Mouse (Mus musculus) left cerebral cortex, postnatal 4 days (tissue): ENCODE results near the gene Hnrnpk. TPM values are rescaled to one million over a fixed set of nuclear protein-coding genes. Genes with fewer than 3 reads are reported as not detected.
"Not testable (repeated sequence)": the region's sequence is repeated elsewhere in the genome, so short reads cannot be mapped to it uniquely, and the experiment has no call there.

Experiments
- DNase-seq: peaks from one replicate; pipeline ENCODE4 v3.0.0-alpha.2; 2022
- intact Hi-C: fragments of 180-260 bp; cut with DNase I; formaldehyde crosslinking; loops from one replicate; pipeline ENCODE4 v1.15.1; 2025
- total RNA-seq, 2 experiments: library from RNA; stranded (reverse); gene quantifications; 2 replicates each; pipeline ENCODE4 v1.2.3; 2021

Hnrnpk gene
- total RNA-seq, 2 experiments from 2014 or later, result 907 to 963 TPM

GRCm38 (mm10) chr13:58394392-58394791, 8.8 kb downstream of the Hnrnpk start:
- intact Hi-C loops, DNase-seq: not testable (repeated sequence)

GRCm38 (mm10) chr13:58389324-58389951, 13.7 kb downstream of the Hnrnpk start:
- intact Hi-C loops, result loop anchor here (5.0 to 10.0 kb wide), 2 partner anchors 102 to 235 kb away; partner anchors contain the start of gene Idnk
- no peak for DNase-seq

- intact Hi-C loops, result loop anchor here (5.0 to 10.0 kb wide), 2 partner anchors 101 to 234 kb away; partner anchors contain the start of gene Idnk
- DNase-seq, result no peak
Observed at GRCm38 (mm10) chr13:58388379-58388778, 14.8 kb downstream of the Hnrnpk start.

- peak; percentile 68 for DNase-seq
- intact Hi-C loops, result loop anchor here (5.0 to 10.0 kb wide), 2 partner anchors 101 to 233 kb away; partner anchors contain the start of gene Idnk
Observed at GRCm38 (mm10) chr13:58387948-58388347, 15.2 kb downstream of the Hnrnpk start.

- intact Hi-C loops, result loop anchor here (5.0 to 10.0 kb wide), 2 partner anchors 98 to 231 kb away; partner anchors contain the start of gene Idnk
- no peak for DNase-seq
Observed at GRCm38 (mm10) chr13:58385547-58385920, 17.6 kb downstream of the Hnrnpk start.

GRCm38 (mm10) chr13:58384779-58385546, 18.2 kb downstream of the Hnrnpk start, which contains the start of gene 2210016F16Rik:
Gene 2210016F16Rik, minus strand, starts transcription at chr13:58385225.
- peak; percentile 72 for DNase-seq
- intact Hi-C loops, result loop anchor here (5.0 to 10.0 kb wide), 2 partner anchors 98 to 230 kb away; partner anchors contain the start of gene Idnk

- DNase-seq, result no peak
- intact Hi-C loops, result loop anchor here (10.0 kb wide), 1 partner anchor 230 kb away; the partner anchor contains the start of gene Idnk
Observed at GRCm38 (mm10) chr13:58384371-58384770, 18.8 kb downstream of the Hnrnpk start.

- no peak for DNase-seq
- intact Hi-C loops, result no loop called here
Observed at GRCm38 (mm10) chr13:58373153-58373470, 30.0 kb downstream of the Hnrnpk start.

GRCm38 (mm10) chr13:58372278-58373152, 30.6 kb downstream of the Hnrnpk start:
- DNase-seq, result no peak
- intact Hi-C loops, result no loop called here

- intact Hi-C loops, result no loop called here
- DNase-seq, result no peak
Observed at GRCm38 (mm10) chr13:58368835-58369234, 34.3 kb downstream of the Hnrnpk start.

- intact Hi-C loops, result no loop called here
- no peak for DNase-seq
Observed at GRCm38 (mm10) chr13:58367641-58368040, 35.5 kb downstream of the Hnrnpk start.

- intact Hi-C loops, result no loop called here
- no peak for DNase-seq
Observed at GRCm38 (mm10) chr13:58366373-58366772, 36.8 kb downstream of the Hnrnpk start.

GRCm38 (mm10) chr13:58365179-58365578, 38.0 kb downstream of the Hnrnpk start:
- intact Hi-C loops, DNase-seq: not testable (repeated sequence)

- DNase-seq, result no peak
- intact Hi-C loops, result no loop called here
Observed at GRCm38 (mm10) chr13:58364353-58365175, 38.6 kb downstream of the Hnrnpk start.

GRCm38 (mm10) chr13:58359304-58359653, 43.9 kb downstream of the Hnrnpk start:
- intact Hi-C loops, result no loop called here
- no peak for DNase-seq

GRCm38 (mm10) chr13:58358629-58359303, 44.4 kb downstream of the Hnrnpk start, which contains the start of gene Kif27:
Gene Kif27, minus strand, starts transcription at chr13:58359122.
- intact Hi-C loops, result no loop called here
- peak; percentile 66 for DNase-seq

GRCm38 (mm10) chr13:58352996-58353395, 50.1 kb downstream of the Hnrnpk start:
- no peak for DNase-seq
- intact Hi-C loops, result no loop called here

- intact Hi-C loops, result no loop called here
- no peak for DNase-seq
Observed at GRCm38 (mm10) chr13:58350606-58351005, 52.5 kb downstream of the Hnrnpk start.

GRCm38 (mm10) chr13:58344505-58344904, 58.6 kb downstream of the Hnrnpk start:
- DNase-seq, result no peak
- intact Hi-C loops, result no loop called here
